Mouse (Mus musculus) stomach, postnatal 0 days (tissue): Measurements from ENCODE around the gene Mrps31. TPM values are rescaled to one million over a fixed set of nuclear protein-coding genes. Genes with fewer than 3 reads are reported as not detected.
A peak's percentile ranks its signal among the peaks of the same experiment; 100 is the strongest.

Source experiments
- ATAC-seq: fragments of 200-750 bp; cut with Nextera tagmentation; 2 replicates; pipeline ENCODE4 v1.8.0; 2017; ENCODE audit not compliant: low FRiP score, low TSS enrichment
- DNase-seq: peaks from one replicate; pipeline ENCODE4 v3.0.0-alpha.2; 2016; ENCODE audit warnings: low spot score
- H3K27ac ChIP-seq: fragments of 300-500 bp; sonication (generic); replicated peaks from 2 replicates; pipeline ENCODE4 v1.5.1; 2014; ENCODE audit warnings: mild to moderate bottlenecking, control low read depth
- H3K27me3 ChIP-seq: fragments of 300-500 bp; sonication (generic); 2 replicates; pipeline ENCODE4 v1.6.1; 2014; ENCODE audit warnings: low read length; ENCODE audit not compliant: control insufficient read depth, insufficient read depth
- H3K36me3 ChIP-seq: fragments of 300-500 bp; sonication (generic); 2 replicates; pipeline ENCODE4 v1.6.1; 2014; ENCODE audit warnings: low read length, mixed read lengths; ENCODE audit not compliant: control insufficient read depth, insufficient read depth
- H3K4me1 ChIP-seq: fragments of 300-500 bp; sonication (generic); replicated peaks from 2 replicates; pipeline ENCODE4 v1.6.1; 2014; ENCODE audit warnings: antibody characterized with exemption; ENCODE audit not compliant: control insufficient read depth, insufficient read depth
- H3K4me2 ChIP-seq: fragments of 300-500 bp; sonication (generic); replicated peaks from 2 replicates; pipeline ENCODE4 v1.6.1; 2014; ENCODE audit warnings: low read depth, mild to moderate bottlenecking, control low read depth, moderate library complexity
- H3K4me3 ChIP-seq: fragments of 300-500 bp; sonication (generic); 2 replicates; pipeline ENCODE4 v1.5.1; 2014; ENCODE audit warnings: low read depth, low read length, control low read depth
- H3K9ac ChIP-seq: fragments of 300-500 bp; sonication (generic); 2 replicates; pipeline ENCODE4 v1.6.1; 2014; ENCODE audit warnings: mild to moderate bottlenecking, low read length, control low read depth, mixed read lengths
- H3K9me3 ChIP-seq: fragments of 300-500 bp; sonication (generic); 2 replicates; pipeline ENCODE4 v1.6.1; 2016; ENCODE audit warnings: low read length; ENCODE audit not compliant: control insufficient read depth
- CTCF ChIP-seq: IDR thresholded peaks from 2 replicates; pipeline ENCODE4 v1.5.1; 2016; ENCODE audit warnings: antibody characterized with exemption, low read depth, mild to moderate bottlenecking, moderate library complexity
- EP300 ChIP-seq: optimal IDR thresholded peaks from 2 replicates; pipeline ENCODE3; 2016; ENCODE audit warnings: antibody characterized with exemption
- WGBS: fragments of 180-500 bp; shearing (Covaris S2); extraction: QIAGEN DNeasy Blood & Tissue Kit; methylation state at CpG from one replicate; pipeline ENCODE4 v1.1.7; 2014; 5-methylcytosine and 5-hydroxymethylcytosine counted together
- polyA plus RNA-seq: library from polyadenylated mRNA; unstranded; fragments of >200 nt; fragmentation: Nextera tagmentation; extraction: Ambion mirVana; gene quantifications from 2 replicates; pipeline ENCODE4 v1.2.1, GENCODE M21; 2015

Gene Mrps31
- polyA plus RNA-seq, 1 experiment from 2014 or later = 39.1 TPM

DNA sequence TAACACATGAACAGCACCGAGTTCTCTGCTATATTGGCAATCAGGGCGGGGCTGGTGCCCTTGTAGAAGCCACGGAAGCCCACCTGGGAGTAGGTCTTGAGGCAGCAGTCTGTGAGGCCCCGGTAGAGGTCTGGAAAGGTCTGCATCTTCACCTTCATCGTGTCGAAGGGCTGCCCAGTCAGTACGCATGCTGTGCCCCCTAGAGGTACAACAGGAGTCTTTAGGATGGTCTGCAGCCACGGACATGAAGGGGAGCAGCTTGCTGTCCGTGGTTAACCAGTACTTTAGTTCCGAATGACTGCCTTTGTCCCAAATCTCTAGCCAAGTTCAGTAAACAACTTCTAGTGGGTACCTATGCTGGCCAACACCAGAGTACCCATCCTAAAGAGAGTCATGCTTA lies 21.3 kb upstream of the Mrps31 start:
- H3K4me3 ChIP-seq = no peak overlapping the region
- ATAC-seq (no peak), DNase-seq (no peak)
- H3K36me3 ChIP-seq = peaks cover 8% of the 10 kb centered on the region; the same call in 1 of the 2 replicates
- no peaks in the 10 kb centered on the region for H3K27me3 ChIP-seq
- no peaks in the 10 kb centered on the region for H3K4me1 ChIP-seq
- no peak overlapping the region for H3K9ac ChIP-seq
- TF ChIP-seq CTCF = peak; percentile 26; the same call in 1 of the 2 replicates
- TF ChIP-seq EP300 = no peak
- no peak overlapping the region for H3K27ac ChIP-seq
- H3K9me3 ChIP-seq = no peaks in the 10 kb centered on the region
- H3K4me2 ChIP-seq = no peak overlapping the region
- 74% methylated on average over 10 of the region's 10 CpGs for WGBS

DNA sequence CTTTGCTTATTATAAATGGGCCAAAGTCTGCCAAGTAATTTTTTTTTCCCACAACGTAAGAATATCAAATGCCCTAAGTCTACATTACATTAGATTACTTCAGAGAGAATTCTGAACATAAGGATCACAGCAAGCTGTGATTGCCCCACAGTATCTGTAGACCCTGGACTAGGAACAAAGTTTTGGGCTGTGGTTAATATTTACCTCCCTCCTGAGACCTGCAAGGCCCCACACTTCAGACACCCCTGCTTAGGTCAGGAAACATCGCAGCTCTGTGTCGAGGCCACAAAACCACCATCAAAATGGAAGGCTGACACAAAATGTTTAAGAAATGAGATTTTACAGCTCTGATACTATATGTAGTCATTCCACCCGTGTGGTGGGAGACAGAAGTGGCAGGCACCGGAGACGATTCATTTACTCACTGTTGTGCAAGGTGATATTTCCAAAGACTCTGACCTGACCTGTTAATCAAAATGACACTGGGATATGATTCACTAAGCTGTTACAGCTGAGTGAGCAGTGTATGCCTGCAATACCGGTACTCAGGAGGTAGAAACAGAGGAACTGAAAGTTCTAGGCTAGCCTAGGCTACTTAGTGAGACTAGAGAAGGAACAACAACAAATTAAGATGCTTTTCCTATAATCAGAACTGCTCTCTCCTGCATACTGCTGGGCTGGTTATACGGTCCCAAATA lies 20.2 kb upstream of the Mrps31 start:
- no peak overlapping the region for H3K9ac ChIP-seq
- 85% methylated on average over 8 of the region's 8 CpGs for WGBS

DNA sequence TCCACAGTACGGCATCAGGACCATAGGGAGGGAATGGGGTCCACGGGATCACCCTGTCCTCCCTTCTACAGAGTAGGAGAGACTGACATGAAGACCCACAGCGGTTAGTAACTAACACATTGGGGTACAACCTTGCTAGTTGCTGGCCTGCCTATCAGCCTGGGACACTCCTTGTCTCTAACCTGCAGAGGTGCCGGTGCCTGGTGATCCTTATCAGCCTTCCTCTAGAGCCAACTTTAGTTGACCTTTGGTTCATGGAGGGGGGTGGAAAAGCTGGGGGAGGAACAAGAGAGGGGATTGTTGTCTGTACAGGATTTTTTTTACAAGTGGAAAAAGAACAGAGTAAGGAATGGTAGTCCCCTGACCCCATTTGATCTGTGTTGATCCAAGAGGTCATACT lies 16.7 kb upstream of the Mrps31 start:
- DNase-seq (no peak), ATAC-seq (no peak)
- Histone ChIP-seq H3K36me3 (peaks cover 5% of the 10 kb centered on the region; the same call in 1 of the 2 replicates), H3K9me3 (no peaks in the 10 kb centered on the region), H3K27me3 (no peaks in the 10 kb centered on the region), H3K4me1 (no peaks in the 10 kb centered on the region), H3K4me3 (no peak overlapping the region), H3K27ac (no peak overlapping the region), H3K4me2 (no peak overlapping the region), H3K9ac (no peak overlapping the region)
- TF ChIP-seq EP300 (no peak), CTCF (no peak)
- 75% methylated on average over 4 of the region's 4 CpGs for WGBS

More for the DNA sequence above, 20.2 kb upstream of the Mrps31 start:
- ATAC-seq (0 out of 2 replicates have a peak, but pooled peaks have one; percentile 40), DNase-seq (no peak)
- Histone ChIP-seq H3K4me1 (no peaks in the 10 kb centered on the region), H3K27me3 (no peaks in the 10 kb centered on the region), H3K4me3 (no peak overlapping the region), H3K4me2 (no peak overlapping the region), H3K9me3 (no peaks in the 10 kb centered on the region), H3K36me3 (peaks cover 8% of the 10 kb centered on the region; the same call in 1 of the 2 replicates), H3K27ac (no peak overlapping the region)
- TF ChIP-seq EP300 (no peak), CTCF (no peak)

DNA sequence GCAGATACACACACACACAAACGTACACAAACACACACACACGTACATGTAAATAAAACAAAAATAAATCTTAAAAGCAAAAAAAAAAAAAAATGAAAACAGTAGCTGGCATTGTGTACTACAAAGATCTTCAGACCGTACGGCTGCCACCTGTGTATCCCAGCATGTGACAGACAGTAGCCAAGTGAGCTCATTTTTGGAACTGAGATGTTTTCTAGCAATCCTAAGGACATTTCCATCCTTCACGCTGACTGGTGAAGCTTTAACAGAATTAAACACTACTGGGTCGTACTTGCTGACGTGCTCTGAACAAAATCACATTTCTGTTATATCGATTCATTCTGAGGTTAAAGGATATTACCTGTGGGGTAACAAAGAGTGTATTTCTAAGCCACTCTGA lies 15.9 kb upstream of the Mrps31 start:
- no peaks in the 10 kb centered on the region for H3K27me3 ChIP-seq
- H3K27ac ChIP-seq = no peak overlapping the region

DNA sequence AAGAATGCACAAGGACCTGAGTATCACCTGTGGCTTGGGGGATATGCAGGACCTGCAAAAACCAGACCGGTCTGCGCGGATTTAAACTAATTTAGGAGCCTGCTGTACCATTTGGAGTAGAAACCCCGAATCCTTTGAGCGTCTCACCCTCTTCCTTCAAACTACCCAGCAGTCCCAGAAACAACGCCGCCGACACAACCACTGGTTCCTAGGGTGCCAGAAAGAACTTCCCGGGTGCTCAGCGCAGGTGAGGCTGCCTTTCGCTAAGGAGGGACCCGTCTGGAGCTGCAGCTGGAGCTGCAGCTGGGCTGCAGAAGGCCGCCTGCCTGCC lies 13.4 kb upstream of the Mrps31 start:
- Histone ChIP-seq H3K4me1 (no peaks in the 10 kb centered on the region), H3K36me3 (no peaks in the 10 kb centered on the region), H3K9ac (peak overlapping the region; percentile 78), H3K4me2 (peak overlapping the region; percentile 80), H3K27me3 (no peaks in the 10 kb centered on the region), H3K4me3 (peak overlapping the region; percentile 86), H3K27ac (peak overlapping the region; percentile 88), H3K9me3 (no peaks in the 10 kb centered on the region)
- 1% methylated on average over 13 of the region's 13 CpGs for WGBS
- TF ChIP-seq CTCF = no peak
- no peak for TF ChIP-seq EP300
- DNase-seq (no peak), ATAC-seq (no peak)

More for the DNA sequence above, 15.9 kb upstream of the Mrps31 start:
- Histone ChIP-seq H3K9ac (no peak overlapping the region), H3K4me1 (no peaks in the 10 kb centered on the region), H3K4me2 (no peak overlapping the region), H3K4me3 (no peak overlapping the region), H3K9me3 (no peaks in the 10 kb centered on the region), H3K36me3 (no peaks in the 10 kb centered on the region)
- no peak for TF ChIP-seq CTCF
- TF ChIP-seq EP300 = no peak
- DNase-seq (no peak), ATAC-seq (no peak)
- 90% methylated on average over 8 of the region's 8 CpGs for WGBS

DNA sequence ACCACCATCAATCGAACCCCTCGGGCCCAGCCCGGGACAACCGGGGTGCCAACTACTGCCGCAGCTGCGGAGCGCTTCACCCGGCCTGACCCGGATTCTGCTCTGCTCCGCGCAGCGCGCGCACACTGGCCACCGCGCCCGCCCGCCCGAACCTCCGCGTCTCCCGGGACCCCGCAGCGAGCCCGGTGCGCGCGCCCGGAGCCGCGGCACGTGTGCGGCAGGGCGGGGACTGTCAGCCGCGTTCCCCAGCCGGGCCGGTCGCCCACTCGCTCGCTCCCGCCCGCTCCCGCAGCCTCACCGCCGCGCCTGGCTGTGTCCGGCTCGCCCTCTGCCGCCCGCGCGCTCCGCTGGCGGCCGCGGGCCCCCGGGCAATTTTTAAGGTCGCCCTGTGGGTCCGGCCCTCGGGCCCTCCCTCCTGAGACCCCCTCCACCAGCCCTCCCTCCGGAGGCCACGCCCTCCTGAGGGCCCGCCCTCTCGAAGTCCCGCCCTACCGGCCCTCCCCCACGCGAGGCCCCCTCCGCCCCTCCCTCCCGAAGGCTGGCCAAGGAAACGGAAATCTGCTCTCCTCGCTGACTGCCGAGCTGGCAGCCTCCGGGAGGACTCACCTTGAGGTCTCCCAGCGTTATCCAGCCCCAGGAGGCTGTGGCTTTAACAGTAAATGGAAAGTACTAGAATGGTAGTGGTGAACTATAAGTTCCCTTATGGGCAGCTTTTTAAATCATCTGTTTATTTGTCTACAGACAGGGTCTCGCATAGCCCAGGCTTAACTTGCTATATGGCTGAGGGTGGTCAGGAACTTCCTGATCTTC lies 12.8 kb upstream of the Mrps31 start, which contains the start of gene Slc25a15:
Gene Slc25a15 (minus strand): TSS at position 456 of the 810 bp plus-strand sequence.
- ATAC-seq (peak; percentile 94), DNase-seq (peak; percentile 95)
- TF ChIP-seq EP300 (no peak), CTCF (no peak)
- Histone ChIP-seq H3K4me3 (peak within 1 kb of the TSS; percentile 86), H3K27me3 (no peaks in the 10 kb centered on the region), H3K27ac (peak within 1 kb of the TSS; percentile 88), H3K36me3 (no peaks in the 10 kb centered on the region), H3K4me1 (no peaks in the 10 kb centered on the region), H3K9ac (peak within 1 kb of the TSS; percentile 78), H3K9me3 (no peaks in the 10 kb centered on the region), H3K4me2 (peak within 1 kb of the TSS; percentile 80)
- under 1% methylated on average over 64 of the region's 77 CpGs for WGBS
